Mouse (Mus musculus) forebrain, embryonic 15.5 days (tissue): Measurements from ENCODE around the gene Btbd1. TPM values are rescaled to one million over a fixed set of nuclear protein-coding genes. Genes with fewer than 3 reads are reported as not detected.

Source experiments
- ATAC-seq: fragments of 200-750 bp; cut with Nextera tagmentation; replicated peaks from 2 replicates; pipeline ENCODE4 v1.8.0; 2017; ENCODE audit warnings: mild to moderate bottlenecking, moderate TSS enrichment, moderate library complexity
- H3K27ac ChIP-seq: fragments of 300-500 bp; sonication (generic); replicated peaks from 2 replicates; pipeline ENCODE4 v1.5.1; 2015; ENCODE audit warnings: mild to moderate bottlenecking, inconsistent platforms
- H3K27me3 ChIP-seq: fragments of 300-500 bp; sonication (generic); 2 replicates; pipeline ENCODE4 v1.6.1; 2015; ENCODE audit warnings: inconsistent platforms
- H3K36me3 ChIP-seq: fragments of 300-500 bp; sonication (generic); 2 replicates; pipeline ENCODE4 v1.6.1; 2015; ENCODE audit warnings: mild to moderate bottlenecking, inconsistent platforms
- H3K4me1 ChIP-seq: fragments of 300-500 bp; sonication (generic); 2 replicates; pipeline ENCODE4 v1.6.1; 2015; ENCODE audit warnings: inconsistent platforms
- H3K4me2 ChIP-seq: fragments of 300-500 bp; sonication (generic); replicated peaks from 2 replicates; pipeline ENCODE4 v1.6.1; 2015; ENCODE audit warnings: mild to moderate bottlenecking, inconsistent platforms
- H3K4me3 ChIP-seq: fragments of 300-500 bp; sonication (generic); 2 replicates; pipeline ENCODE4 v1.5.1; 2015; ENCODE audit warnings: mild to moderate bottlenecking, inconsistent platforms
- H3K9ac ChIP-seq: fragments of 300-500 bp; sonication (generic); replicated peaks from 2 replicates; pipeline ENCODE4 v1.6.1; 2015; ENCODE audit warnings: mild to moderate bottlenecking, inconsistent platforms
- H3K9me3 ChIP-seq: fragments of 300-500 bp; sonication (generic); 2 replicates; pipeline ENCODE4 v1.6.1; 2016; ENCODE audit warnings: inconsistent platforms
- WGBS: fragments of 180-500 bp; shearing (Covaris S2); methylation state at CpG from one replicate; pipeline ENCODE4 v1.1.7; 2015; ENCODE audit warnings: mixed read lengths; 5-methylcytosine and 5-hydroxymethylcytosine counted together
- polyA plus RNA-seq: library from polyadenylated mRNA; unstranded; fragments of >200 nt; fragmentation: Nextera tagmentation; extraction: Ambion mirVana; gene quantifications from 2 replicates; pipeline ENCODE4 v1.2.1, GENCODE M21; 2015

Btbd1 gene
- polyA plus RNA-seq, 1 experiment from 2014 or later = 108 TPM

DNA sequence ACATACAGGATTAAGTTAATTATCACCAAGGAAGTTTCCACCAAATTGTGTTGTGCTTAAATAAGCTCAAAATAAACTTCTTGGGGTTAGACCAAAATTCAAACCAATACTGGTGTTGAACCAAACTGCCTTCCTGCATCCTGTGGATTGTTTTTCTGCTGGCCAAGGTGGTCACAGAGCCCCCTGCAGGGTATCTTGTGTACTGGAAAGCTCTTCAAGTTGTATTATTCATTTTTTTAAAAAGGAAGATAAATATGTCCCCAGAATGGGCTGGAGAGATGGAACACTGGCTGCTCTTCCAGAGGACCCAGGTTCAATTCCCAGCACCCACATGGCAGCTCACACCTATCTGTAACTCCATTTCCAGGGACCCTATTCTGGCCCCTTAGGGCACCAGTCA is 5.6 kb upstream of the Btbd1 start:
- Histone ChIP-seq H3K4me1 (peaks cover 3% of the 10 kb centered on the region), H3K27ac (no peak overlapping the region), H3K9ac (no peak overlapping the region), H3K36me3 (no peaks in the 10 kb centered on the region), H3K4me3 (no peak overlapping the region), H3K9me3 (no peaks in the 10 kb centered on the region), H3K27me3 (no peaks in the 10 kb centered on the region), H3K4me2 (no peak overlapping the region)
- no peak for ATAC-seq

GRCm38 (mm10) chr7:81828681-81829378 is 401 bp downstream of the Btbd1 start:
- under 1% methylated on average over 83 of the region's 91 CpGs for WGBS
- Histone ChIP-seq H3K4me3 (peak overlapping the region; percentile 70), H3K27ac (peak overlapping the region; percentile 95), H3K4me1 (peaks cover 43% of the 10 kb centered on the region), H3K9ac (peak overlapping the region; percentile 80), H3K9me3 (no peaks in the 10 kb centered on the region), H3K4me2 (peak overlapping the region; percentile 66), H3K36me3 (no peaks in the 10 kb centered on the region), H3K27me3 (no peaks in the 10 kb centered on the region)
- peak; percentile 82 for ATAC-seq

DNA sequence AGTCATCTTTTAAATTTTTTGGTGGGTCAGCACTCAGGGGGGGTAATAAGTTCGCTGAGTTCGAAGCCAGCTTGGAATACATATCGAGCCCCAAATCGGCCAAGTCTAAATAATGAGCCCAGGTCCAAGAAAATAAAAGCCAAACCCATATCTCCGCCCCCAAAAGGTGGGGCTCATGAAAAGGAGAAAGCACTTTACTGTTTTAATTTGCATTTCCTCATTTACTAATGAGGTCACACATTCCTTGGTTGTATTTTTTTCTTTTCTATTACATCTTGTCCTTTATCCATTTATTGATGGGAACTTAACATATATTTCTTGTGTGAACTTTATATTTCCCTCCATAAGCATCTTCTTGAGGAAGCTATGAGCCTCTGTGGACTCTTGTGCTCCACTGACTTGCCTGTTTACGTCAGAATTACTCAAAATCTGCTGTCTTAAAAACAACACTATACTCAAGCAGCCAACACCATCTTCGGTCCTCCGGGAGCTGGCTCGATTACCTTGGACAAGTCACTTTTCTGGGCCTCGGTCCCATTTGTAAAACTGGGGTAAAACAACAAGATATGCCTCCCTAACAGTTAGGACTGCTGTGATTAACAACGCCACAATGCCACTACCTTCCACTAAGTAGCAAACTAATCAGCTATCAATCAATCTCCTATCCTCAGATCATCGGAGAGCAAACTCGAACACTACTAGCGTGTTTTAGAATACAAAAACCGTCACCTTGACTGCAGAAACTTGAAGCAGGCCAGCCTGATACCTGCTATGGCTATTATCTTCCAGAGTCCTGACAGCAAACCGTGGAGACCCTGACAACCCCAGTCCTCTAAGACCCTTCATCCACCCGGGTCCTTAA is 1.2 kb downstream of the Btbd1 start:
- H3K4me1 ChIP-seq = peaks cover 43% of the 10 kb centered on the region
- ATAC-seq = no peak
- no peaks in the 10 kb centered on the region for H3K9me3 ChIP-seq
- WGBS = 11% methylated on average over 17 of the region's 17 CpGs
- H3K27ac ChIP-seq = peak overlapping the region; percentile 95
- no peaks in the 10 kb centered on the region for H3K27me3 ChIP-seq
- no peaks in the 10 kb centered on the region for H3K36me3 ChIP-seq
- peak overlapping the region; percentile 66 for H3K4me2 ChIP-seq
- H3K4me3 ChIP-seq = peak overlapping the region; percentile 70
- peak overlapping the region; percentile 80 for H3K9ac ChIP-seq

- Histone ChIP-seq H3K9me3 (no peaks in the 10 kb centered on the region), H3K36me3 (no peaks in the 10 kb centered on the region), H3K27me3 (no peaks in the 10 kb centered on the region), H3K9ac (no peak overlapping the region), H3K27ac (no peak overlapping the region), H3K4me3 (no peak overlapping the region), H3K4me2 (no peak overlapping the region; the same call in 1 of the 2 replicates), H3K4me1 (peaks cover 43% of the 10 kb centered on the region)
- 13% methylated on average over 3 of the region's 3 CpGs for WGBS
- ATAC-seq = no peak
These were observed 3.9 kb downstream of the Btbd1 start for GRCm38 (mm10) chr7:81825381-81825780.

DNA sequence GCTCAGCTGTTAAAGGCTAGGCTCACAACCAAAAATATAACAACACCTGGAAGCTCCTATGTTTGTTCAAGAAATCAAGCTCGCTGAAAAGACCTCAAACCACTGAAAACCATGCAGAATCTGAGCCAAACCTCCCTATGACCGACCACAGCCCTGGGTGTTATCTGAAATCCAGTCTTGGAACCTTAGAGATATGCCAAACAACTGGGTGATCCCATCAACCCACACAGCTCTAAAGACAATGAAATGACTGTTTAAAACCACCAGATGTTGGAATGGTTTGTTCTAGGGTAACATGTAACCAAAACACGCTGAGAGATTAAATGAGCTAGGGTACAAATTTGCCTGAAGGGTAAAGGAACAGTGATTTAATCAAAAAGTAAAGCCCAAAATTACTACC is 4.3 kb downstream of the Btbd1 start:
- peaks cover 40% of the 10 kb centered on the region for H3K4me1 ChIP-seq
- H3K4me3 ChIP-seq = no peak overlapping the region
- no peak overlapping the region for H3K4me2 ChIP-seq
- no peak overlapping the region for H3K9ac ChIP-seq
- no peaks in the 10 kb centered on the region for H3K27me3 ChIP-seq
- no peak for ATAC-seq
- H3K9me3 ChIP-seq = no peaks in the 10 kb centered on the region
- 82% methylated on average over 3 of the region's 3 CpGs for WGBS
- H3K36me3 ChIP-seq = no peaks in the 10 kb centered on the region
- no peak overlapping the region for H3K27ac ChIP-seq

GRCm38 (mm10) chr7:81806067-81806466 is 23.2 kb downstream of the Btbd1 start:
- Histone ChIP-seq H3K4me2 (no peak overlapping the region), H3K9ac (no peak overlapping the region), H3K36me3 (peaks cover 2% of the 10 kb centered on the region; the same call in 1 of the 2 replicates), H3K27me3 (no peaks in the 10 kb centered on the region), H3K4me3 (no peak overlapping the region), H3K27ac (peak overlapping the region; percentile 55), H3K9me3 (no peaks in the 10 kb centered on the region), H3K4me1 (peaks cover 4% of the 10 kb centered on the region; the same call in 1 of the 2 replicates)
- ATAC-seq = no peak
- WGBS = 62% methylated on average over 5 of the region's 5 CpGs

DNA sequence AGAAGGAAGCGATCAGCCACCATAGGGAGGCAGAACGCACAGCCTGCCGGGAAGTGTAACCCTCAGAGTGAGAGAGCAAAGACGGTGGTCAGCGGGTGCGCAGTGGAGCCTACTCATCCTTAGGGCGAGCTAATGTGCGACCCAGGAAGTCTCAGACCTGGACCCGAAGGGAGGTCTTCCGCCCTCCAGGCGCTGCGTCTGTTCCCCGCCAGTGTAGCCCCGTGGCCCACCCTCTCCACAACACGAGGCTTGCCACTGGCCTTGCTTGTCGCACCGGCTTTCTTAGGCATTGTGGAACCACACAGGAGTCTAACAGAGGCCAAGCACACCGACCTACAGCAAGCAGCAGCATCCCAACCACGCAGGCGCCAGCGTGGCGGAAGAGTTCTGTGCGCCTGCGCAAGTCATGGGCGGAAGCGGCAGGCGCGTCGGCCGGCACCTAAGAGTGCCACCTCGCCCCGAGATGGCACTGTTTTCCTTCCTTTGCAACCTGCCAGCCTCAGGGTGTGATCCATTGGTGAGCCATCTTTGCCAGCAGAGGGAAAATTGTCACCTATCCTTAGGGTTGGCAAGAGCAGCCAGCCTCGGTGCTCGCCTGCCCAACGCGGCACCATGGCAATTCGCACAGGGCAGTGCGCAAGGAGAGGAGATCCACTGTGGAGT is 40.0 kb downstream of the Btbd1 start, which contains the start of gene 3110040N11Rik:
3110040N11Rik (minus strand) TSS at position 384 of the 663 bp plus-strand sequence.
- Histone ChIP-seq H3K9ac (peak within 1 kb of the TSS; percentile 80), H3K4me1 (peaks cover 12% of the 10 kb centered on the region), H3K36me3 (peaks cover 16% of the 10 kb centered on the region), H3K9me3 (no peaks in the 10 kb centered on the region), H3K27me3 (no peaks in the 10 kb centered on the region), H3K4me2 (peak within 1 kb of the TSS; percentile 76), H3K4me3 (peak within 1 kb of the TSS; percentile 67), H3K27ac (peak within 1 kb of the TSS; percentile 97)
- ATAC-seq = peak; percentile 96
- under 1% methylated on average over 38 of the region's 38 CpGs for WGBS

GRCm38 (mm10) chr7:81788536-81788935 is 40.7 kb downstream of the Btbd1 start:
- peak; percentile 39 for ATAC-seq

DNA sequence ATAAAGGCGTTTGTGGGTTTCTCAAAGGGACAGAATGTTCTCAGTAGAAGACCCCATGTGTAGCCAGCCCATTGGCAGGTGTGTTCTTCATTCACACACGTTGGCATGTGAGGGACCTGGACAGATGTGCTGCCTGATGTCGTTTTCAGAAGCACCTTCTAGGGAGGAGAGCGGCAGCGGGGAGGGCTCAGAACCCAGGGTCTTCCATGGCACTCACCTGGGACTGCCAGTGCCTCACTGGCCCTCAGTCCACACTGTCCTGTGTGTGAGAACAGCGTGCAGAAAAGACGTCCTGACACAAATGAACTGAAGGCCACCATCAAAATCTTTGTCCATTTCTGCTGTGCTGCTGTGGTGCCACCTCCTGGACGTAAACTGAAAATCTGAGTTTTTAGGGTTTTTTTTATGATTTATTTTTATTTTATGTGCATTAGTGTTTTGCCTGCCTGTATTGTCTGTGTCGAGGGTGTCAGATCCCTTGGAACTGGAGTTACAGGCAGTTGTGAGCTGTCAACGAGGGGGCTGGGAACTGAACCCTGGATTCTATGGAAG is 51.5 kb downstream of the Btbd1 start:
- Histone ChIP-seq H3K27ac (no peak overlapping the region), H3K27me3 (no peaks in the 10 kb centered on the region), H3K36me3 (peaks cover 23% of the 10 kb centered on the region), H3K4me1 (no peaks in the 10 kb centered on the region), H3K4me3 (no peak overlapping the region), H3K4me2 (no peak overlapping the region), H3K9me3 (no peaks in the 10 kb centered on the region), H3K9ac (no peak overlapping the region)
- 72% methylated on average over 10 of the region's 10 CpGs for WGBS
- ATAC-seq = 0 out of 2 replicates have a peak, but pooled peaks have one; percentile 51

More at GRCm38 (mm10) chr7:81788536-81788935, 40.7 kb downstream of the Btbd1 start:
- Histone ChIP-seq H3K27ac (peak overlapping the region; percentile 97), H3K27me3 (no peaks in the 10 kb centered on the region), H3K4me1 (peaks cover 12% of the 10 kb centered on the region), H3K36me3 (peaks cover 10% of the 10 kb centered on the region), H3K4me2 (peak overlapping the region; percentile 76), H3K9me3 (no peaks in the 10 kb centered on the region), H3K9ac (peak overlapping the region; percentile 80), H3K4me3 (peak overlapping the region; percentile 67)
- 3% methylated on average over 5 of the region's 5 CpGs for WGBS

- Histone ChIP-seq H3K4me3 (no peak overlapping the region), H3K27me3 (no peaks in the 10 kb centered on the region), H3K9ac (no peak overlapping the region), H3K27ac (no peak overlapping the region), H3K4me2 (no peak overlapping the region), H3K4me1 (no peaks in the 10 kb centered on the region), H3K9me3 (no peaks in the 10 kb centered on the region), H3K36me3 (peaks cover 7% of the 10 kb centered on the region)
- WGBS = 51% methylated on average over 5 of the region's 5 CpGs
- no peak for ATAC-seq
These were observed 53.9 kb downstream of the Btbd1 start for GRCm38 (mm10) chr7:81775325-81775724.

GRCm38 (mm10) chr7:81772786-81773539 is 56.3 kb downstream of the Btbd1 start:
- Histone ChIP-seq H3K9ac (no peak overlapping the region), H3K4me2 (no peak overlapping the region), H3K27ac (no peak overlapping the region), H3K36me3 (no peaks in the 10 kb centered on the region), H3K27me3 (no peaks in the 10 kb centered on the region), H3K9me3 (no peaks in the 10 kb centered on the region), H3K4me1 (no peaks in the 10 kb centered on the region), H3K4me3 (no peak overlapping the region)
- no peak for ATAC-seq
- 83% methylated on average over 10 of the region's 10 CpGs for WGBS
